Mouse (Mus musculus): ENCODE measurements at regions not wholly inside any gene's neighbourhood (a gene's known extent, or its start where the extent isn't known, plus 50 kb on each side); places are given as distances from the start of the nearest gene placed in this dataset.

DNA sequence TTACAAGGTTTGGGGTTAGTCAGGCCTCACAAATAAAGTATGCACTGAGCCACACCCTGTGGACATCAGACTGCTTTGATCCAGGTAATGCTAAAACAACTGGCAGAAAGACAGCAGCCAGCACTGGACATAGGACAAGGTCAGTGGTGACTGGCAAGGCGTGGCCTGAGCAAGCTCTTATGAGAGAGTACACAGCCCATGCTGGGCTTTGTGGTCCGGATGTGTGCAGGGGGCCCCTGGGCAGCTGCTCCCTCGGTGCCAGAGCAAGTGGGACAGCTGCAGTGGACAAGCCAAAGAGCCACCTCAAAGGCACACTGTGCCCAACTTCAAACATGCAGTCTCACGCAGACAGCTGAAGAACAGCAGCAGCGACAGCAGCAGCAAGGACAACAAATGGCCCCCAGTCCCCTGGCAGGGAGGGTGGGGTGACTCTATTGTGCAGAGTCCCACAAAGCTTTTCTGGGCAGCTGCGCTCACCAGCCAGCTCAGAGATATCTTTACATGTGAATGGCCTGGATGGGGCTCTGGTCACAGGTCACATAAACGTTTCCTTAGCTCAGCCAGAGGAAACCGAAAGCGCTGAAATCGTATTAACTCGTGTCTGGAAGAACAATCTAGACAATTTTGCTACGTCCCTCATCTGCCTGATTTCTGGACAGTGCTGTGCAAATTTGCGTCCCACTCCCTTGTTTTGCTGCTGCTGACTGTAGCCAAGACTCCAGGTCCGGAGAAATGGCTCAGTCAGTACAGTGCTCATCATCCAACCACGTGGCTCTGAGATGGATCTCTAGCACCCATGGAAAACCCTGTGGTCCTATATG lies 113.5 kb downstream of the Zbtb18 start:
- TF ChIP-seq CTCF (IDR thresholded peaks at IDR 0.05; ENCODE audit: borderline replicate concordance, extremely low read depth, insufficient read depth, insufficient read length) (no peak), POLR2A (IDR thresholded peaks at IDR 0.05; ENCODE audit: borderline replicate concordance, extremely low read depth, insufficient read depth, insufficient read length, poor library complexity, severe bottlenecking) (no peak)

All from brain, embryonic 14.5 days (tissue).